Mouse (Mus musculus) cerebellum, adult 11 months (tissue): Measurements from ENCODE around the gene Slc6a19.

ENCODE experiments used
- DNase-seq: peaks from one replicate; pipeline ENCODE4 v3.0.0; 2022

Slc6a19 gene

GRCm38 (mm10) chr13:73654976-73655375, 49.7 kb downstream of the Slc6a19 start:
- DNase-seq: no peak

GRCm38 (mm10) chr13:73653266-73653665, 51.4 kb downstream of the Slc6a19 start:
- no peak for DNase-seq

GRCm38 (mm10) chr13:73646397-73647087, 58.1 kb downstream of the Slc6a19 start:
- no peak for DNase-seq

- DNase-seq: no peak
Measured at GRCm38 (mm10) chr13:73641296-73641695, 63.4 kb downstream of the Slc6a19 start.

- DNase-seq: no peak
Measured at GRCm38 (mm10) chr13:73637826-73638225, 66.8 kb downstream of the Slc6a19 start.

GRCm38 (mm10) chr13:73631837-73632236, 72.8 kb downstream of the Slc6a19 start:
- DNase-seq: no peak
